Mouse (Mus musculus) layer of hippocampus, adult 8-10 months (tissue): ENCODE data around the gene Zfp451. TPM values are rescaled to one million over a fixed set of nuclear protein-coding genes. Genes with fewer than 3 reads are reported as not detected.
A peak's percentile ranks its signal among the peaks of the same experiment; 100 is the strongest.
"Not testable (repeated sequence)": the region's sequence is repeated elsewhere in the genome, so short reads cannot be mapped to it uniquely, and the experiment has no call there.

Experiments
- DNase-seq, 2 experiments: peaks; one replicate each; pipeline ENCODE4 v3.0.0; 2022; ENCODE audit warnings: low spot score in 2 of 2
- total RNA-seq, 4 experiments: library from RNA; stranded (reverse); gene quantifications; 2 replicates each; pipeline ENCODE4 v1.2.4; 2022

The Zfp451 gene
- total RNA-seq, 4 experiments from 2014 or later: 45.9 to 62.3 (median 54.0) TPM

DNA sequence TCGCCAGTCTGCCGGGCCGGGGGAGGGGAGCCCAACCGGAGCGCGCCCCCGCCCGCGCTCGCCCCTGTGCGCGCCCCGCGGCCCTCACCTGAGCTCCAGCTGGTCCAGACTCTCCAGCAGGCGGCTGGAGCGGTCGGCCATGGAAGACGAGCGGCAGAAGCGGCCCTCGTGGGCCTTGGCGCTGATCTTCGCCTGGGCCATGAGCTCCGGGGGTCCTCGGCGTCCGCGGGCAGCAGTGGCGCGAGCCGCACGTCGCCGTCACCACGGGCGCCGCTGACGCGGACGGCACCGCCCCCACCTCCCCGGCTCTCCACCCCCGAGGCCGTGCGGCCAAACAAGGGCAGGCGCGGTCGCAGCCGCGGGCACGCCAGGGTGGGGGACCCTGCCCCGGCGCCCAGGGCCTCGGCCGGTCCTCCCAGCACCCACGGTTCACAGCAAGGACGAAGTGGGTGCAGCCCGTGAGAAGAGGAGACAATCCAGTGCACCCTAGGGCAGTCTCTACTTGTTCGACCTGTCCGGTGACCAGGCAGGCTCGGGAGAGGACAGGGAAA, 56.8 kb downstream of the Zfp451 start, which contains the start of gene Bag2:
Gene Bag2 (minus strand): TSS at position 305 of the 551 bp plus-strand sequence.
- peak in 1 of 2 experiments; percentile 36 for DNase-seq

DNA sequence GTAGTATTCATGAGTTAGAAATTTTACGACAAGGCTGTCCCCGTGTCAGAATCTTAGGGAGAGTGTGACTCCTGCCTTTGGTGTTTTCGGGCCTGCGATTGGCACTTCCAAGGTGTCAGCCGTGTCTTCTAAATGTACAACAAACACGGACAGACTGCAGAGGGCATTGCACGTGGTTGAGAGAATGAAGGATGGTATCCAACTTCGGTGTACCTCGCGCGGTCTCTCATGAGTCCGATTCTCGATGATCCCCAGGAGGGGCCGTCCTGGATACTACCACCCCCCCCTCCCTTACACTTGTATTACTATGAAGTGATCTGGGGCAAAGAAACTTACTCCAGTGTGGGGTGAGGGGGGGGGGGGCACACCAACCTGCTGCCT, 57.4 kb downstream of the Zfp451 start:
- DNase-seq: no peak

DNA sequence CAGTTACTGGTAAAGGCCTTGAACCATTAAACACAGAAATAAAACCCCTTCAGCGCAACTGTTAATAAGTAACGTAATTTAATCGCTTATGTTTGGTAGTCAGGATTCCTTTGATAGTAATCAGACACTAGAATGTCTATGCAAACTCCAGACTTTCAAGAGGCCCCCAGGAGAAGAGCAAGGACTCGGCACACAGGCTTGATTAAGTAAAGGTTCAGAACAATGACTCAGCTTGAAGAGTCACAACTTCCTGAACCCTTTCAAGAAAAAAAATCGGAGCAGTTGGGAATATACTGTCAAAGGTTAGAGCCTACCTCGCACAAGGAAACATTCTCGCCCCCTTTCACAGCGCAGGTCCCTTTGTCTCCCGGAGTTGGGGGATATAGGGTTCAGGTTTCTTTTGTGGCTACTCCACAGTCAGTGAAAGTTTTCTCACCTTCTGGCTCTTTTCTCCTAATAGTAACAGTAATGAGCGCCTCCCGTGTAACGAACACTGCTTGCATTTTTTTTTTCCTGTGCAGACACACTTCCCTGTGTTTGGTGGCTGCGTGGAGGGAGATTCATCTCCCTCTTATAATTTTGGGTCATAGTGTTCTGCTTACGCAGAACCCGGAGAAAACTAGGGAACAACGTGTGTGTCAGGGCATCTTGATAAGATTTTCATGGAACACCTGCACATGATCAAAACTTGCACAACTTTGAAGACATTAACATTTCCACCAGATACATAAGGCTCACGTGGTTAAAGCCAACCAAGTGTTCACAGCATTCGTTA, 58.0 kb downstream of the Zfp451 start:
- DNase-seq: no peak

DNA sequence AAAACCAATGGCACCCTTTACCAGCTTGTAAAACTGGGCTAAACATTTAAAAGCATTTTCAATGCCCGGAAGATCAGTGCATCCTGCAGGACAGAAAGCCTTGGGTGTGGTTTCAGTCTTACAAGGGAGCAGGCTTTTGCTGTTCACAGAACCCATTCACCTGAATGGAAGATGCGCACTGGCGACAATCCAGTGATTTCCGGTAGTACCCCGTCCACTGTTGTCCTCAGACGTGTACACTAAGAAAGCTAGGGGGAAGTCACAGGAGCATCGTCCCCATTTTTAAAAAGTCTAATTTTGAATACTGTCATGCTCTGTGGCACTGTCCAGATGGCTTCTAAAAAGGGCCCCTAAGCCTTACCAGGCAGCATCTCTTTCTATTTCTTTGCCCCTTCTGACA, 58.6 kb downstream of the Zfp451 start:
- no peak for DNase-seq

DNA sequence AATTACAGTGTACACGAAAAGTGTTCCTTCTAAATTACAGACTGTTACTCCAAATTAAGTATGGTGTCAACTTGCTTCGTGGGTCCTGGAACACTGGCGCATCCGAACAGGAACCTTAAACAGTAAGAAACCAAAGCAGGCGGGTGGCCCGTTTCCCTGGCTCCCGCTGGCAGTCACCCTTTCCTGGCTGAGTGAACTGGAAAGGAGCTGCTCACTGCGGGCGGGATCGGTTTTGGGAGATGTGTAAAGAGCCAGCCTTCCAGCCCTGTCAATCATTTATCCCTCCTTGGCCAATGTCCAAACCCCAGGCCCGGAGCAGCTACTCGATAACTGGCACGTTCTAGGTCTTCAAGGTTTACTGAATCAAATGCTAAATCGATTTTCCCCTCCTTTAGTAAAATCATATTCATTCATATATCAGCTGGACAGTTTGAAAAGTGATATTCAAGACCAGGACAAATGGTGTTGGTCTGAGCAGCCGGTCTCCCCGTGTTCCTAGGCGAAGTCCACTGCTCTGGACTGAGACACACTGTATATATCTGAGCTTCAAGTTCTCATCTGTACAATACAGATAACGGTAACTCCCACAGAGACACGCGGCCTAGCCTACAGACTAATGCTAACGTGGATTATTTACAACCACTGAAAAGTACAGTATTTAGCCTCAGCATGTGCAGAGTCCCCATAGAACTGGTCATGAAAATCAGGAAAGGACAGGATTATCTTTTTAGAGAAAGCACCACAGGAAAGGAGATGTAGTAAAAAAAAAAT, 59.2 kb downstream of the Zfp451 start:
- no peak for DNase-seq

DNA sequence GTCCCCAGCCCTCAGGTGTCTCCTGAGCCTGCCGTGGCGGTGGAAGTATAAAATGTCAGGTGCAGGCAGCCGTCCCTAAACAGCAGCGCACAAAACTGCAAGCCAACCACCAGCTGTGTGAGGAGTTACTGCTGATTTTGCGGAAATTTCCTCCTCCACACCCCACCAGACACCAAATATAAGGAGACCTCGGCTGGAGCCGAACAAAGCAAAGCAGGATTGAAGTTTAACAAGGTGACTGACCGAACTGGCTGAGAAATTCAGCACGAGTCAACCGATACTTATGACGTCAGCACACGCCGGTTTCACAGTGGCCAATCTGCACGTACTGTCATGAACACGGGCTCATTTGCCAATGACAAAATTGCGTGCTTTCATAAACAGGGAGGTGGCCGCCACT, 60.3 kb downstream of the Zfp451 start:
- no peak for DNase-seq

DNA sequence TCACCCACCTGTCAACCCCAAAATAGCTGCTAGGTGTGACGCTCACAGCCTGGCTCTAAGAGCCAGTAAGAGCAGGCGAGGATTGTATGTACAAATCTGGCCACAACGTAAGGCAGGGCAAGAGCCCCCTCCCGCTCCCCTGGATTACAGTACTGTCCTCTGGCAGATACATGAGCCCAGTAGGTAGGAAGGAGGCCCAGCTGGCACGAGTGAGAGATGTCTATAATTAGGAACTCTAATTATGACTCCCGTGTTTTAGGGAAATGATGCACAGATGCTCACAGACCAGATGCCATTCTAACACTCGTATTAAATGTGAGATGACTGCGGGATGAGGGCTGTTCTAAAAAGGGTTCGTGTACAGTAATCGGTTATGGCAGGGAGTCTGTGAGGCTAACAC, 63.1 kb downstream of the Zfp451 start:
- DNase-seq: peak; percentile 38 to 55

DNA sequence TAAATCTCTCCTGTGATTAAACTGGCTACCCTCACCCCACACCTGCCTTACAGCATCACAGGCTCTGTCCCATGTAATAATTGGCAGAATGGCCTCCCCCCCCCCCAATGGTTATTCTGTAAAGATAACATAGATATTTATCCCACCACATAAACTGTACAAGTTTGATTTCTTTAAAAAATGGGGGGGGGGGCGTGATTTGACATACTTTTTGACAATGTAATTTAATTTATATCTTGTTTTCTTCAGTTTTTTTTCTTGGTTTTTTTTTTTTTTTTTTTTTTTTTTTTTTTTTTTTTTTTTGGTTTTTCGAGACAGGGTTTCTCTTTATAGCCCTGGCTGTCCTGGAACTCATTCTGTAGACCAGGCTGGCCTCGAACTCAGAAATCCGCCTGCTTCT, 64.7 kb downstream of the Zfp451 start:
- not testable (repeated sequence) for DNase-seq

DNA sequence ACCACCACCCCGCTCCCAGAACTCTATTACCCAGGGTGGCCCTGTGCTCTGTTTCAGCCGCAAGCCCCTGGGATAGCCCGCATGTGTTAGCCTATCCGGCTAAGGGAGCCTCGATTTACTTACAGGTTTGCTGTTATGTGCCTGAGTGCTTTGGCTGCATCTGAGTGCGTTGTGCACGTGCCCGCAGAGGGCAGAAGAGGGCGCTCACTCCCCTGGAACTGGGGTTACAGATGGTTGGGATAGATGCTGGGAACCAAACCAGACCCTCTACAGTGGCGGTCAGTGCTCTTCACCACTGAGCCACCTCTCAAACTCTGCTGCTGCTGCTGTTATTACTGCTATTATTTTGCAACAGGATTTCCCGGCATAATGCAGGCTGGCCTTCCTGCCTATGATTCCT, 65.3 kb downstream of the Zfp451 start:
- no peak for DNase-seq

DNA sequence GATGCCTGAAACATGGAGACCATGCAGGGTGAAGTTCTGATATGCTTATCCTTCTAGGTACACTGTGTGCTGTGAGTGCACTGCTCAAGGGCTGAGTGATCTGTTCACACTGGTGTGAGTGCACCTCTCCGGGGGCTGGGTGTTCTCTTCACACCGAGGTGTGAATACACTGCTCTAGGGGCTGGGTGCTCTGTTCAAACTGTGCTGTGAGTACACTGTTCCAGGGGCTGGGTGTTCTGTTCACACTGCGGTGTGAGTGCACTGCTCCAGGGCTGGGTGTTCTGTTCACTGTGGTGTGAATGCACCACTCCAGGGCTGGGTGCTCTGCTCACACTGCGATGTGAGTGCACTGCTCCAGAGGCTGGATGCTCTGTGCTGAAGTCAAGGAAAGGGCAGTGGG, 68.5 kb downstream of the Zfp451 start:
- DNase-seq: no peak

DNA sequence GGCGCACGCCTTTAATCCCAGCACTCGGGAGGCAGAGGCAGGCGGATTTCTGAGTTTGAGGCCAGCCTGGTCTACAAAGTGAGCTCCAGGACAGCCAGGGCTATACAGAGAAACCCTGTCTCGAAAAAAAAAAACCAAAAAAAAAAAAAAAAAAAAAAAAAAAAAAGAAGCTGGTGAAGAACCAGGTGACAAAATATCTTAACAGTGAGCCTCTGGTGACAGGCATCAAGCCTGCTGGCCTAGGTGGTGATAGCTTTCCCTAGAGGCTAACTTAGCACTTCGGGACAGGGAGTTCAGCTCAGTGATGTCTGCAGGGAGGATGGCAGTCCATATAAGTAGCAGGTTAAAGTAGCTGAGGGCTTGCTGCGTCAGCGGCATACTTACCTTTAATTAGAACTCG, 69.6 kb downstream of the Zfp451 start:
- DNase-seq: not testable (repeated sequence)

DNA sequence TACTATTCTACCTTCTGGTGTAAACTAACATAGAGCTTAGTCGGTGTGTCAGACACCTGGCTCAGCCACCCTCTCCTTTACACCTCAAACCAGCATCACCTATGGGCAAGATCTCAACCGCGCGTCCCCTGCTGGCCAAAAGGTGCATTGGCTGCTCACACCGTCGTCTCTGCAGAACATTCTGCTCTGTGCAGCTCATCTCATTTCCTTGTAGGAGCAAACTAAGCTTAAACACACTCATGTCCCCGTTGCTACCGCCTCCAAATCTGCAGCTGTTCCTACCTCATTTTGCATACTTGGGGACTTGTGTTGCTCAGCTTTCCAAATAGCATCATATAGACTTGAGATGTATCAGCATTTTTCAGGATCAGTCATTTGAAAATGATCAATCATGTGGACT, 71.5 kb downstream of the Zfp451 start:
- peak in 1 of 2 experiments; percentile 33 for DNase-seq

DNA sequence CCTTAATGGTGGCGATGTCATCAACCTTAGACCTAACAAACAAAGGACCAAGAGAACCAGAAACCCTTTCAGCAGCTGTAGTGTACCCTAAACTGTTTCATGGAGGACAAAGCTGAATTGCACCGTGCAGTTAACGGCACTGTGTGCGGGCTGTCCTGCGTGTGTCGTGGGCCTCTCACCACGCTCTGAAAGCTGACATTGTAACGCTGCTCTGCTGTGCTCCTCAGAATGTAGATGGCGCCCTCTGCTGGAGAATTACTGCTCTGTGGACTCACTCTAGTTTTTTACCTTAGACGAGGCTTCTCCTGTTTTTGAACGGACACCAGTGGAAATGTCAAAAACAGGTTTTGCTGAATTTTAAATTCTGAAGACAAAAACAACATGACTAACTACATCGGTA, 75.1 kb downstream of the Zfp451 start:
- peak; percentile 69 to 88 for DNase-seq

DNA sequence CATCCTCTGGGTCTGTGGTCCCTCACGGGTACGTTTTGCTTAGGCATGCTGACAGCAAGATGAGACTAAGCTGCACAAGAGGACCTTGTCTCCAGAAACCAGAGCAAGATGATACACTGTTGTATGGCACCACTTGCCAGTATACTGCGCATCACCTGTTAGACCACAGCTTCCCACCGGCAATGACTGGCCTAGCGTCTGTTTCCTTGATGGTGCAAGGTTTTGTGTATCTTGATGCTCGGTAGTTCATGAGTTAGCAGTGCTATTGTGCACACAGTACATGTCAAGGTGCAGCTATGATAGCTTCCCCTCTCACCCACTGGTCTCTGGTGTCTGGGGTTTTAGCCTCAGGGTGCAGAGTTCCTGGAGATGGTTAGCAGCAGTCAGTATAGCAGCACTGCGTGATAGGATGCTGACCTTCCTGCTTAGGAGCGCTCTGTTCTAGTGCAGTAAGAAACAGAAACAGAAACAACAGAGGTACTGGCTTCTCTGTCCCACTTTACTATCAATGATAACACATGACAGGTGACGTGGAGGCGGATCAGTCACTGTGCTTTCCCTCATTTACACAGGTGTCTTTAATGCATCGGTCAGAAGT, 75.6 kb downstream of the Zfp451 start:
- DNase-seq: no peak

DNA sequence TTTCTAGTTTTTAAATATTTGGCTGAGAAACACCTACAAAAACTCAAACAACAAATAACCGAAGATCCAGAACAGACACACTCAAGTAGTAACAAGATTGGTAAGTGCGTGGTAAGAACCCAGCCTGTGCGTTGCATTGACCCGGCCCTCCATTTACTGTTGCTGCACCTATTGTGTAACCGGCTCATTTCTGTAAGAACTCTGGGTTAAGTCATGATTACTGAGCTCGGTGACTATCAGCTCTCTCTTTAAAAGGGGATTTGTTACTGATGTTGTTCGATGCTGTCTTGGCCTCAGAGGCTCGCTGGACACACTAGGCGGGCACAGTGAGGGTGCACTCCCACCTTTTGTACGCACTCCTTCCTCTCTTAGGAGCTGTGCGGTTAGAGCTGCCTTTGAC, 76.1 kb downstream of the Zfp451 start:
- no peak for DNase-seq

DNA sequence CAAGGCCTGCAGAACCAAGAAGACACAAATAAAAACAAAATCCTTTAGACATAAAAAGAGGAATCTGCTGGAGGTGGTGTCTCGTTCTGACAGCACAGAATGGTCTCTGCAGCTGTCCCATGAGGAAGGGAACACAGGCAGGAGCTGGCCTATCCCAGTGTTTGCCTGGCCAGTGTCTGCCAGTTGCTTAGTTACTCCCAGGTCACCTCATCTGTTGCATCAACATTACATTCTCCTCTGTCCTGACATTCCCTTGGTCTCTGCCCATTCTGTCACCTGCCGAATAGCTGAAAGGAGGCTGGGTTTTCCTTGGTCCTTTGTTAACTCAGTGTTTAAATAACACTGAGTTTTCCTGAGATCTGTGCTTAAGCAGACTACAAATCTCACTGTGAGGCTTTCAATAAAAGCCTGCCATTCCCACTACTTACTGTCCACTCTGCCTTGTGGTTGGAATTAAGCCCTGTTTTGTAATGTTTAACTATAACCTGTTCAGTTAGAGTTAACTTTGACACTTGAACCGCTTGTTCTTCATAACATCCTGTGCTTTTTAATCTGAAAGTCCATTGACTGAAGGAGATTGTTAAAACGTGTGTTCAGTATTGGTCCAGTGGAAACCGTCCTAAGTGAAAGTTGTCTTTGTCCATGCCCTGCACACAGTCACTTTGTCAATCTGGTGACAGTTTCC, 80.3 kb downstream of the Zfp451 start:
- no peak for DNase-seq

DNA sequence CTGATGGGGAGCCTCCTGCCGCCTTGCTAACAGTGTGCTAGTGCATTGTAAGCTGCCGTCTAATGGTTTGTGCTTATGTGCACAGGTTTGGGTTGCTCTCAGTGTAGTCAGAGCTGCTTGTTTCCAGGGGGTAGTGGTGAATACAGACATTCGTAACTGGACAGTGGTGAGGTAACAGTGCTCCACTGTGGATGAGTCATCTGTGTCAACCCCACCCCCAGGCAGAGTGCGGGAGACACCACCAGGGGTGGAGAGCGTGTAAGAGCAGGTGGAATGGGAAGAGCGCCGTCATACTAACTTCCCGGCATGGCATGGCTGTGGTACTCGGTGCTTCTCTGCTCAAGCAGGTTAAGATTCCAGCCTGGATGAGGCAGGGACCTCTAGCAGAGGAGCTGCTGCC, 81.4 kb downstream of the Zfp451 start:
- DNase-seq: no peak

DNA sequence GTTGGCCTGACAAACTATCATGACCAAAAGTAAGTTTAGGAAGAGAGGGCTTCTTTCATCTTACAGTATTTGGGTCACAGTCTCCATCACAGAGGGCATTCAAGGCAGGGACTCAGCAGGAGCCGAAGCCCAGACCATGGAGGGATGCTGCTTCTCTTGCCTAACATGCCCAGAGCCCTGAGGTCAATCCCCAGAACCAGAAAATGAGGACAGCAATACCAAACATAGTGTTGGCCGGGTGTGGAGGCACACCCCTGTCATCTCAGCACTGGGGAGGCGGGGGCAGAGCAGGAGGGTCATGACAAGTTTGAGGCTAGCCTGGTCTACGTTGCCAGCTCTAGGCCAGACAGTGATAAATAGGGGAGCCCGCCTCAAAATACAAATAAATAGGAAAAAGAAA, 89.3 kb downstream of the Zfp451 start:
- DNase-seq: no peak

DNA sequence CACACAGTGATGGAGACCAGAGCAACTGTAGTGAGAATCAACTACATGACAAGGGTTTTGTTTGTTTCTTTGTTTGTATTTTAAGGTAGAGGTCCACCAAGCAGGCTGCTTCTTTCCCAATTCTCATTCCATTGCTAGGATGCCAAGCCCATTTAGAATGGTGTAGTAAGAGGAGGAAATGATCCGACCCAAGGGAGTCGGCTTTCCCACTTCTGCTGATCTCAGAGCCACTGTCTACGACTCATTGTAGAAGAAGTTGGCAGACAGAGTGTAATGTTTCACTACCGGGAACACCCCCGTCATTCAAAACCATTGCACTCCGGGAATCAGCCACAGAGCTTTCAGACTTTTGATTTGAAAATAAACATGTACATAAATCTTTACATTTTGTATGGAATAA, 89.9 kb downstream of the Zfp451 start:
- DNase-seq: no peak

DNA sequence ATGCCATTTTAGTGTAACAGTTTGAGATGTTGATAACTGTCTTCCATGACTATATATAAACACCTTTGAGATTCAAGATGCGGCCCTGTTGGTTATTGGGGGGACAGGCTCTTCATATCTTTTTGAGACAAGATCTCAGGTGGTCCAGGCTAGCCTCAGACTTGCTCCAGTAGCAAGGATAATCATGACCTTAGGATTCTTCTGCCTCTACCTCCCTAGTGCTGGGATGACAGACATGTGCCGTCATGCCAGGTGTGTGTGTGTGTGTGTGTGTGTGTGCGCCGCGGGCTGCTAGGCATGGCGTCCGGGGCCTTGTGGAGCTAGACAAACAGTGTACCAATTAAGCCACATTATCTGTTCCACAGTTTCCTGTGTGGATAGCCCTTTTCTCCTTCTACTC, 93.4 kb downstream of the Zfp451 start:
- no peak for DNase-seq

DNA sequence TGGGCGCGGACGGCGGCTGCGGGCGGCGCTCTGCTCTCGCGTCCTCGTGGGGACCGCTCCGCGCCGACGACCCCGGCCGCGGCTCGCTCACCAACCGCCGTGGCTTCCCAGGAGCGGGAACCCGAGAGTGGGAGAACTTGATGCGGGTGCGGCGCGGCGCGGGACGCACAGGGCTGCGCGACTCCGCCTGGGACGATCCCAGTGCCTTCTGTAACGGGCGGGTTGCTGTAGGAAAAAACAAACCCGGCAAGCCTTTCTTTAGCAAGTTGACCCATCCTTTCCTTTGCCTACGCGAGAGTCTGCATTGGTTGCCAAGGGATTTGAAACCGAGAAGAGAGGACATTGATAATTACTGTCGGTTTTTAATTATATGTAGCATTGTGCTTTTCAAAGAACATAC, 94.2 kb downstream of the Zfp451 start:
- DNase-seq: peak in 1 of 2 experiments; percentile 23
